Mouse (Mus musculus) MEL (cell line): ENCODE data around the gene Chmp1a. TPM values are rescaled to one million over a fixed set of nuclear protein-coding genes. Genes with fewer than 3 reads are reported as not detected.

Source experiments
- DNase-seq: peaks from one replicate; pipeline ENCODE4 v3.0.0; 2011; ENCODE audit warnings: low read depth, low spot score
- H3K27ac ChIP-seq: 2 replicates; pipeline ENCODE4 v1.5.1; 2012; ENCODE audit warnings: low read depth, mild to moderate bottlenecking, control low read depth, low read length, moderate library complexity; ENCODE audit not compliant: control insufficient read depth
- H3K27me3 ChIP-seq, 2 experiments: fragments of 150-350 bp in 1 of 2; sonication (generic) in 1 of 2; 2 replicates each; pipeline ENCODE4 v1.6.1; 2012; ENCODE audit warnings: low read length in 2 of 2, mild to moderate bottlenecking in 2 of 2, improper control_type of control experiment in 1 of 2, moderate library complexity in 1 of 2; ENCODE audit not compliant: insufficient read depth in 2 of 2, control insufficient read depth in 1 of 2
- H3K36me3 ChIP-seq, 2 experiments: 2 replicates each; pipeline ENCODE4 v1.6.1; 2012 to 2014; ENCODE audit warnings: low read length in 2 of 2, improper control_type of control experiment in 1 of 2, inconsistent platforms in 1 of 2, mild to moderate bottlenecking in 1 of 2; ENCODE audit not compliant: insufficient read depth in 2 of 2, control insufficient read depth in 1 of 2
- H3K4me1 ChIP-seq, 2 experiments: fragments of 150-350 bp in 1 of 2; sonication (generic) in 1 of 2; 2 replicates each; pipeline ENCODE4 v1.6.1; 2012; ENCODE audit warnings: low read length in 2 of 2, improper control_type of control experiment in 1 of 2, mild to moderate bottlenecking in 1 of 2; ENCODE audit not compliant: insufficient read depth in 2 of 2, control insufficient read depth in 1 of 2
- H3K4me3 ChIP-seq, 2 experiments: fragments of 150-350 bp in 1 of 2; sonication (generic) in 1 of 2; 2 replicates each; pipeline ENCODE4 v1.5.1; 2012; ENCODE audit warnings: low read depth in 2 of 2, low read length in 2 of 2, mild to moderate bottlenecking in 2 of 2, moderate library complexity in 2 of 2, control low read depth in 1 of 2, improper control_type of control experiment in 1 of 2; ENCODE audit not compliant: control insufficient read depth in 1 of 2, insufficient read depth in 1 of 2
- H3K79me2 ChIP-seq: 2 replicates; pipeline ENCODE4 v1.6.1; 2012; ENCODE audit warnings: mild to moderate bottlenecking, low read length, moderate library complexity; ENCODE audit not compliant: control insufficient read depth, poor library complexity, insufficient read depth
- H3K9ac ChIP-seq: 2 replicates; pipeline ENCODE4 v1.6.1; 2012; ENCODE audit warnings: low read depth, mild to moderate bottlenecking, control low read depth, low read length, moderate library complexity; ENCODE audit not compliant: control insufficient read depth, poor library complexity, severe bottlenecking
- H3K9me3 ChIP-seq: fragments of 150-350 bp; sonication (generic); replicated peaks from 2 replicates; pipeline ENCODE4 v1.6.1; 2012; ENCODE audit warnings: mild to moderate bottlenecking, low read length, improper control_type of control experiment, moderate library complexity; ENCODE audit not compliant: insufficient read depth
- CHD2 ChIP-seq: IDR thresholded peaks from 2 replicates; pipeline ENCODE4 v1.6.1; 2011; ENCODE audit warnings: low read length, improper control_type of control experiment
- E2F4 ChIP-seq: IDR thresholded peaks from 2 replicates; pipeline ENCODE4 v1.6.1; 2011; ENCODE audit warnings: low read depth, low read length, improper control_type of control experiment, borderline replicate concordance
- EP300 ChIP-seq, 2 experiments: IDR thresholded peaks; 2 replicates each; pipeline ENCODE4 v1.6.1; 2011; ENCODE audit warnings: improper control_type of control experiment in 2 of 2, low read length in 2 of 2, low read depth in 1 of 2, mild to moderate bottlenecking in 1 of 2
- MAZ ChIP-seq: IDR thresholded peaks from 2 replicates; pipeline ENCODE4 v1.6.1; 2012; ENCODE audit warnings: low read depth, mild to moderate bottlenecking, inconsistent platforms, low read length, improper control_type of control experiment
- MYC ChIP-seq: IDR thresholded peaks from 2 replicates; pipeline ENCODE4 v1.6.1; 2011; ENCODE audit warnings: low read depth, mild to moderate bottlenecking, low read length, improper control_type of control experiment, moderate library complexity
- POLR2AphosphoS2 ChIP-seq: IDR thresholded peaks from 2 replicates; pipeline ENCODE4 v1.6.1; 2011; ENCODE audit warnings: low read length, improper control_type of control experiment
- POLR2AphosphoS5 ChIP-seq: IDR thresholded peaks from 2 replicates; pipeline ENCODE4 v1.6.1; 2012; ENCODE audit warnings: low read depth, borderline replicate concordance, mild to moderate bottlenecking, inconsistent platforms, low read length, moderate library complexity, mixed read lengths
- RAD21 ChIP-seq: IDR thresholded peaks from 2 replicates; pipeline ENCODE4 v1.6.1; 2011; ENCODE audit warnings: mild to moderate bottlenecking, low read depth, low read length, improper control_type of control experiment
- RCOR1 ChIP-seq: IDR thresholded peaks from 2 replicates; pipeline ENCODE4 v1.6.1; 2012; ENCODE audit warnings: low read depth, mild to moderate bottlenecking, inconsistent platforms, low read length, improper control_type of control experiment
- TCF12 ChIP-seq: IDR thresholded peaks from 2 replicates; pipeline ENCODE4 v1.6.1; 2014; ENCODE audit warnings: low read depth, mild to moderate bottlenecking, inconsistent platforms, low read length, improper control_type of control experiment, moderate library complexity
- UBTF ChIP-seq: IDR thresholded peaks from 2 replicates; pipeline ENCODE4 v1.6.1; 2012; ENCODE audit warnings: low read depth, mild to moderate bottlenecking, inconsistent platforms, low read length, improper control_type of control experiment, moderate library complexity, borderline replicate concordance; ENCODE audit not compliant: insufficient read depth
- USF1 ChIP-seq: IDR thresholded peaks from 2 replicates; pipeline ENCODE4 v1.6.1; 2014; ENCODE audit warnings: low read depth, mild to moderate bottlenecking, inconsistent platforms, low read length, improper control_type of control experiment, moderate library complexity
- ZC3H11A ChIP-seq: IDR thresholded peaks from 2 replicates; pipeline ENCODE4 v1.6.1; 2012; ENCODE audit warnings: low read depth, mild to moderate bottlenecking, inconsistent platforms, low read length, improper control_type of control experiment
- ZKSCAN1 ChIP-seq: IDR thresholded peaks from 2 replicates; pipeline ENCODE4 v1.6.1; 2012; ENCODE audit warnings: low read depth, mild to moderate bottlenecking, inconsistent platforms, low read length, improper control_type of control experiment, moderate library complexity
- ZMIZ1 ChIP-seq: IDR thresholded peaks from 2 replicates; pipeline ENCODE4 v1.6.1; 2012; ENCODE audit warnings: low read depth, mild to moderate bottlenecking, inconsistent platforms, low read length, improper control_type of control experiment, moderate library complexity
- ZNF384 ChIP-seq: IDR thresholded peaks from 2 replicates; pipeline ENCODE4 v1.6.1; 2012; ENCODE audit warnings: low read depth, mild to moderate bottlenecking, inconsistent platforms, low read length, improper control_type of control experiment
- polyA plus RNA-seq, 2 experiments: library from polyadenylated mRNA; stranded (reverse) in 1 of 2; unstranded in 1 of 2; fragments of >175 nt in 1 of 2; fragments of >200 nt in 1 of 2; gene quantifications; 2 replicates each; pipeline versions ENCODE4 v1.2.1 to v1.2.4; 2012; ENCODE audit warnings: low replicate concordance in 2 of 2, low read depth in 1 of 2; ENCODE audit not compliant: insufficient read length in 2 of 2, insufficient read depth in 1 of 2, missing spikeins in 1 of 2
- total RNA-seq: library from RNA; depleted of rRNA; stranded (reverse); fragments of 300-350 nt; gene quantifications from 2 replicates; pipeline ENCODE4 v1.2.3, GENCODE M21; 2012

Gene Chmp1a
- total and polyA plus RNA-seq, 3 experiments: 80.5 to 85.7 TPM; not detected in 1

DNA sequence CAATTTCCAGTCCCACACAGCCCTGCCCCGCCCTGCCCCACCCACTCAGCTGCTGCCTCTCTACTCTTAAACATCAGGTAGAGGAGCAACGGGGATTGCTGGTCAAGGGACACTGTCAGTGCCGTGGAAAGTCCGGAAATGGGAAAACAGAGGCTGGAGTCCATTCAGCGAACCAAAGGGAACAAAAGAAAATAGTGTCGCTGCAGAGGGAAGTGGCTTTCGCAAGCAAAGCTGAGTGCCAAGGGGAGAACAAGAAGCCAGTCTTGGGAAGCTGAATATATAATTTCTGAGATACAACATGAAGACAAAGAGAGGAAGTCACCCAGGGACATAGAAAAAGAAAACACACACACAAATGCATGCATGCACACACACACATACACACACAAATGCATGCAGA lies 23.7 kb downstream of the Chmp1a start:
- Histone ChIP-seq H3K27ac (no peak overlapping the region), H3K4me3 (no peak overlapping the region), H3K79me2 (no peaks in the 10 kb centered on the region), H3K4me1 (peaks cover 0 to 25% of the 10 kb centered on the region in 2 experiments; a peak in 2 of 4 replicates), H3K27me3 (0 out of 4 replicates have a peak, but pooled peaks cover 0 to 1% of the 10 kb centered on the region in 2 experiments), H3K9ac (no peak overlapping the region), H3K9me3 (no peaks in the 10 kb centered on the region), H3K36me3 (peaks cover 0 to 11% of the 10 kb centered on the region in 2 experiments; a peak in 2 of 4 replicates)
- DNase-seq: peak; percentile 27
- no peak for TF ChIP-seq RAD21
- TF ChIP-seq ZMIZ1: no peak

DNA sequence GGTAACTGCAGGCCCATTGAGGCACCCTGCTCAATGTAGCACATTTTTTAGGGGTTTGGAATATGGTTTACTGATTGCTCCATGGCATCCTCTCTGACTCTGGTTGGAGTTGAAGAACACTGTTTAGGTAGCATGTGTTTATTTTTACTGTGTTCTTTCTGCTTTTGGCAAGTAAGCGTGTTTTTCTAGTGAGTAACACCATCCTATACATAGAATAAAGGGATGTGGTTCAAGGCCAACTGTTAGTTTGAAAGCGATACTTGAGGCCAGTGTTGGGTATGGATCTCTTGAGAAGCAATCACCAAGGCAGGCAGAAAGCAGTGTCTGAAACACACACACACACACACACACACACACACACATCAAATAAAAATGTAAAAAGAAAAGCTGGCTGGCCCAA lies 24.6 kb downstream of the Chmp1a start:
- 0 out of 4 replicates have a peak, but pooled peaks cover 0 to 1% of the 10 kb centered on the region in 2 experiments for H3K27me3 ChIP-seq
- no peak overlapping the region for H3K27ac ChIP-seq
- H3K4me1 ChIP-seq: peaks cover 0 to 25% of the 10 kb centered on the region in 2 experiments; a peak in 2 of 4 replicates
- H3K9ac ChIP-seq: no peak overlapping the region
- H3K79me2 ChIP-seq: no peaks in the 10 kb centered on the region
- H3K36me3 ChIP-seq: peaks cover 0 to 11% of the 10 kb centered on the region in 2 experiments; a peak in 2 of 4 replicates
- H3K4me3 ChIP-seq: no peak overlapping the region
- TF ChIP-seq POLR2AphosphoS2: no peak
- TF ChIP-seq UBTF: no peak
- TF ChIP-seq MAZ: no peak
- no peak for TF ChIP-seq ZC3H11A
- no peak for TF ChIP-seq RCOR1
- TF ChIP-seq POLR2AphosphoS5: no peak
- TF ChIP-seq EP300 (IDR thresholded peaks at IDR 0.05; ENCODE audit: low read depth in 1 of 2, low read length in 2 of 2): no peak
- TF ChIP-seq MYC: no peak
- no peak for TF ChIP-seq ZMIZ1
- TF ChIP-seq E2F4: no peak
- TF ChIP-seq, all 39 proteins: peak for 0
- no peaks in the 10 kb centered on the region for H3K9me3 ChIP-seq
- no peak for DNase-seq

DNA sequence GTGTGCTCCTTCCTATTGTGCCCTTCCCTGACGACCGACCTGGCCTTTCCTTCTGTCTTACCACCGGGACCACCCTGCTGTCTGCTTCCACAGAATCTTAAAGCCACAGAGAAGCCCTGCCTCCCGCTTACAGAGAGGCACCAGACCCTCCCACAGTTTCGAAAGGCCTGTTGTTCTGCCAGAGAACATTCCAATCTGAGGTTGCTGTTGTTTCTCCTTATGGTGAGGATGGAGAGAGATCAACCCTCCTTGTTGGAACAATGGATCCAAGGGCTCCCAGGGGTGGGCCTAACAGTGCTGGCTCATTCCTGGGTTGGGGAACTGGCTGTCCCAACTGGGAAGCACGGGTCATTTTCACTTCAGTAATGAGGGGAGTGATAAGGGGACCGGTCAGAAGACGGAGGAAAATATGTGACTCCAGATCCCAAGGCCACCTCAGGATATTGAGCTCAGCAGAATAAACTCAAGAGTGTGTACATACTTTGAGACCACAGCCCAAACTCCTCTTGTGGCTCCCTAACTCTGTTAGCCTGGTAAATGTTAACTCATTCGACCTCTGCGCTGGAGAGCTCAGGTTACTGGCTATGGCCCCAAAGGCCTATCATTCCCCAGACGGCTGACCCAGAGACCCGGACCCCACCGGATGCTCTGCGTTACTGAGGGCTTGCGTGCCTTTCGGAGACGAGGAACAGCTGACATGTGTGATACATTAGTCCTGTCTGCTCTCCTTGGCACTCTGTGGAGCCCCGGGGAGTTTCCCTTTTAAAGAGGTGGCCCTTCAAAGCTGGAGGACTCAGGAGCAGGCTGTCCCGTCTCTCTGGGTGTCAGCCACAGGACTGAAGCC lies 26.8 kb downstream of the Chmp1a start, which contains the start of gene Dpep1:
Dpep1 (plus strand) TSS at position 677 of the 844 bp plus-strand sequence.
- no peak within 1 kb of the TSS for H3K9ac ChIP-seq
- no peak for TF ChIP-seq CHD2
- no peak for TF ChIP-seq TCF12
- no peak for TF ChIP-seq USF1
- no peak for TF ChIP-seq ZNF384
- TF ChIP-seq RAD21: no peak
- TF ChIP-seq ZKSCAN1: no peak
- DNase-seq: no peak
- H3K36me3 ChIP-seq: peaks cover 0 to 6% of the 10 kb centered on the region in 2 experiments; a peak in 2 of 4 replicates
- peaks cover 0 to 15% of the 10 kb centered on the region in 2 experiments; a peak in 2 of 4 replicates for H3K4me1 ChIP-seq
- no peaks in the 10 kb centered on the region for H3K79me2 ChIP-seq
- 0 out of 4 replicates have a peak, but pooled peaks cover 0 to 1% of the 10 kb centered on the region in 2 experiments for H3K27me3 ChIP-seq
- H3K9me3 ChIP-seq: no peaks in the 10 kb centered on the region
- no peak within 1 kb of the TSS for H3K4me3 ChIP-seq
- H3K27ac ChIP-seq: no peak within 1 kb of the TSS
